Mouse (Mus musculus) midbrain, postnatal 0 days (tissue): ENCODE measurements around the gene Psmd14. TPM values are rescaled to one million over a fixed set of nuclear protein-coding genes. Genes with fewer than 3 reads are reported as not detected.

Source experiments
- ATAC-seq: fragments of 200-750 bp; cut with Nextera tagmentation; 2 replicates; pipeline ENCODE4 v1.8.0; 2017; ENCODE audit warnings: moderate number of reproducible peaks, mild to moderate bottlenecking, moderate TSS enrichment, moderate library complexity; ENCODE audit not compliant: low FRiP score
- DNase-seq: peaks from one replicate; pipeline ENCODE4 v3.0.0-alpha.2; 2015; ENCODE audit warnings: low spot score
- H3K27ac ChIP-seq: fragments of 300-500 bp; sonication (generic); 2 replicates; pipeline ENCODE4 v1.5.1; 2014; ENCODE audit warnings: low read depth, mild to moderate bottlenecking, low read length, mixed read lengths
- H3K27me3 ChIP-seq: fragments of 300-500 bp; sonication (generic); 2 replicates; pipeline ENCODE4 v1.6.1; 2014; ENCODE audit warnings: low read length, control low read depth, mixed read lengths; ENCODE audit not compliant: insufficient read depth
- H3K36me3 ChIP-seq: fragments of 300-500 bp; sonication (generic); 2 replicates; pipeline ENCODE4 v1.6.1; 2014; ENCODE audit warnings: low read length, control low read depth, mixed read lengths; ENCODE audit not compliant: insufficient read depth
- H3K4me1 ChIP-seq: fragments of 300-500 bp; sonication (generic); 2 replicates; pipeline ENCODE4 v1.6.1; 2014; ENCODE audit warnings: mild to moderate bottlenecking, control low read depth, antibody characterized with exemption, low read length, mixed read lengths; ENCODE audit not compliant: insufficient read depth
- H3K4me2 ChIP-seq: fragments of 300-500 bp; sonication (generic); 2 replicates; pipeline ENCODE4 v1.6.1; 2014; ENCODE audit warnings: low read depth, mild to moderate bottlenecking, low read length, mixed read lengths; ENCODE audit not compliant: poor library complexity, severe bottlenecking
- H3K4me3 ChIP-seq: fragments of 300-500 bp; sonication (generic); 2 replicates; pipeline ENCODE4 v1.5.1; 2014; ENCODE audit warnings: low read depth, mild to moderate bottlenecking, low read length, moderate library complexity
- H3K9ac ChIP-seq: fragments of 300-500 bp; sonication (generic); replicated peaks from 2 replicates; pipeline ENCODE4 v1.6.1; 2014; ENCODE audit warnings: mild to moderate bottlenecking, low read length, moderate library complexity, mixed read lengths; ENCODE audit not compliant: poor library complexity, severe bottlenecking
- H3K9me3 ChIP-seq: fragments of 300-500 bp; sonication (generic); 2 replicates; pipeline ENCODE4 v1.6.1; 2016; ENCODE audit warnings: low read length, control low read depth
- CTCF ChIP-seq: IDR thresholded peaks from 2 replicates; pipeline ENCODE4 v1.5.1; 2016; ENCODE audit warnings: antibody characterized with exemption, mild to moderate bottlenecking
- WGBS: fragments of 180-500 bp; shearing (Covaris S2); extraction: QIAGEN DNeasy Blood & Tissue Kit; methylation state at CpG from one replicate; pipeline ENCODE4 v1.1.7; 2014; 5-methylcytosine and 5-hydroxymethylcytosine counted together
- polyA plus RNA-seq: library from polyadenylated mRNA; unstranded; fragments of >200 nt; fragmentation: Nextera tagmentation; extraction: Ambion mirVana; gene quantifications from 2 replicates; pipeline ENCODE4 v1.2.1, GENCODE M21; 2015
- total RNA-seq: library from RNA; depleted of rRNA; stranded (reverse); fragments of >200 nt; gene quantifications from 2 replicates; pipeline ENCODE4 v1.2.3, GENCODE M21; 2014

Psmd14 gene
- total and polyA plus RNA-seq, 2 experiments from 2014 or later, result 87.4 to 197 TPM

DNA sequence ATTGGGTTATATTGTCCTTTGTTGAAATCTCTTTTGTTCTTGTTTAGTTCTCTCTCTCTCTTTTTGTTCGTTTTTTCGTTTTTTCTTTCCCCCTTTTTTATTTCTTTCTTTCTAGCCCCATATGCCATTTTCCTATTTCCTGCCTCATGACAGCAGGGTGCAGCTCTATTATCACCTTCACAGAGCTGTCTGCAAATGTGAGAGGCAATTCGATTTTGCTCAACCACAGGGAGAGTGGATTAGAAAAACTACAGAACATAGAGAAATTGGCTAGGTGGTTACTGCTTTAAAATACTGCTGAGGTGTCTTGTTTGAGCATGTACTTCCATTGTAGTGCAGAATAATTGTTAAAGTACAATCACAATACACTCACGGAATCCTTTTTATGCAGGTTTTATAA, 54.0 kb downstream of the Psmd14 start:
- ATAC-seq, result no peak
- Histone ChIP-seq H3K4me1 (no peaks in the 10 kb centered on the region), H3K4me2 (no peak overlapping the region), H3K9me3 (no peaks in the 10 kb centered on the region), H3K27ac (no peak overlapping the region), H3K36me3 (no peaks in the 10 kb centered on the region), H3K27me3 (no peaks in the 10 kb centered on the region), H3K9ac (no peak overlapping the region), H3K4me3 (no peak overlapping the region)
- no peak for DNase-seq
- no peak for TF ChIP-seq CTCF
- 53% methylated on average over 4 of the region's 4 CpGs for WGBS

DNA sequence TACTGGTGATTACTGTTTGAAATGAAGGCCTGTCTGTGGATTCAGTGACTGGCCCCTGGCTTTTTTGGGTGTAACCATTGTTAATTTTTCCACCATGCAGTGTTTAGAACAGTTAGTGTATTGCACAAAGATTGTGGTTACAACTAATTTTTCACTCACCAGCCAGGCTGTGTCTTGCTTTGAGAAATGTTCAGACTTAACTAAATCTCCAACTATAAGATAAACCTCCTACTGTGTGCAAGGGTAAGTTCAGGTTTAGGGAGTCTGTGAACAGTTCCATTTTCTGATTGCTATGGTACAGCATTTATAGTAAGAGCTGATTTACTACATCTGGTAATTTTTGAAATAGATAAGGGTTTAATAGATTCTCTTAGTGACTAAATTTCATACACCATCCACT, 69.3 kb downstream of the Psmd14 start:
- no peak overlapping the region for H3K4me2 ChIP-seq
- H3K9me3 ChIP-seq, result no peaks in the 10 kb centered on the region
- H3K4me1 ChIP-seq, result no peaks in the 10 kb centered on the region
- H3K4me3 ChIP-seq, result no peak overlapping the region
- TF ChIP-seq CTCF, result no peak
- no peak overlapping the region for H3K9ac ChIP-seq
- ATAC-seq (no peak), DNase-seq (no peak)
- H3K27ac ChIP-seq, result no peak overlapping the region
- peaks cover 8% of the 10 kb centered on the region; the same call in 1 of the 2 replicates for H3K36me3 ChIP-seq
- no peaks in the 10 kb centered on the region for H3K27me3 ChIP-seq

DNA sequence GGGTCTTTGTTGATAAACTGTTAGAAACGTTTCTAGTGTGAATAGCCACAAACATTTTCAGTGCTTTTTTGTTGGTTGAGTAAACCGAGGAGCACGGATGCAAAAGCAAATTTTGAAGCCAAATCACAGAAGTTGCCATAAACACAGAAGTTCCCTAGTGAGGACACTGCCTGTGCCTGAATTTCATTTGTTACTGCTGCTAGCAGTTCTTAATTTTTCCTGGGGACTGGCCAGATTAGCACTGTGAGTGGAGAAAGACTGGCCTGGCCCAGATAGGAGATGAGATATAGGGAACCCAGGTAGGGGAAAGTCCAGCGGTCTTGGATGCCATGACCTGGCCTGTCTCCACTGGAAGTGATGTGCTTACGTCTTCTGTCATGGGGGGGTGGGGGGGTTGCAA, 83.5 kb downstream of the Psmd14 start:
- no peak overlapping the region for H3K9ac ChIP-seq
- no peak overlapping the region for H3K4me2 ChIP-seq
- 75% methylated on average over 5 of the region's 5 CpGs for WGBS
- H3K36me3 ChIP-seq, result 0 out of 2 replicates have a peak, but pooled peaks cover under 1% of the 10 kb centered on the region
- H3K4me3 ChIP-seq, result no peak overlapping the region
- H3K9me3 ChIP-seq, result no peaks in the 10 kb centered on the region
- no peak for TF ChIP-seq CTCF
- H3K27ac ChIP-seq, result no peak overlapping the region
- no peak for ATAC-seq
- no peak for DNase-seq
- no peaks in the 10 kb centered on the region for H3K27me3 ChIP-seq
- H3K4me1 ChIP-seq, result no peaks in the 10 kb centered on the region

DNA sequence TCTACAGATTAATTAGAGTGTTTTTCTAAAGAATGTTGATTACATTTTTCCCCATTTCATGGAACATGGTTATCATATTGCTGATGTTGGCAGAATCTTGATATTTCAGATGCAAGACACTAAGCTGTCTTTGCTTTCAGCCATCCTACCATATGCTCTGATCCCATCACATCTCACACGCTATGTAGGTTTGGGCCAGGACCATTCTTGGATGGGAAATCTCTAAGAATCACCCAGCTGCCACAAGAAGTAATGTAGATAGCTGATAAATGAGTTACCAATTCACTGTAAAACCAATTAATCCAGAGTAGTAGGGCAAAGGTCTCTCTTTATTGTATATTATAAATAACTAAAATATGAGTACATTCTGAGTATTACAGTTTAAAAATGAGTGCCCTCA, 86.6 kb downstream of the Psmd14 start:
- no peak for TF ChIP-seq CTCF
- H3K9me3 ChIP-seq, result no peaks in the 10 kb centered on the region
- DNase-seq (no peak), ATAC-seq (no peak)
- no peak overlapping the region for H3K4me2 ChIP-seq
- H3K4me3 ChIP-seq, result no peak overlapping the region
- H3K27me3 ChIP-seq, result peaks cover 14% of the 10 kb centered on the region
- 0 out of 2 replicates have a peak, but pooled peaks cover 4% of the 10 kb centered on the region for H3K36me3 ChIP-seq
- H3K27ac ChIP-seq, result no peak overlapping the region
- 100% methylated on average over 1 of the region's 1 CpGs for WGBS
- no peaks in the 10 kb centered on the region for H3K4me1 ChIP-seq
- no peak overlapping the region for H3K9ac ChIP-seq

DNA sequence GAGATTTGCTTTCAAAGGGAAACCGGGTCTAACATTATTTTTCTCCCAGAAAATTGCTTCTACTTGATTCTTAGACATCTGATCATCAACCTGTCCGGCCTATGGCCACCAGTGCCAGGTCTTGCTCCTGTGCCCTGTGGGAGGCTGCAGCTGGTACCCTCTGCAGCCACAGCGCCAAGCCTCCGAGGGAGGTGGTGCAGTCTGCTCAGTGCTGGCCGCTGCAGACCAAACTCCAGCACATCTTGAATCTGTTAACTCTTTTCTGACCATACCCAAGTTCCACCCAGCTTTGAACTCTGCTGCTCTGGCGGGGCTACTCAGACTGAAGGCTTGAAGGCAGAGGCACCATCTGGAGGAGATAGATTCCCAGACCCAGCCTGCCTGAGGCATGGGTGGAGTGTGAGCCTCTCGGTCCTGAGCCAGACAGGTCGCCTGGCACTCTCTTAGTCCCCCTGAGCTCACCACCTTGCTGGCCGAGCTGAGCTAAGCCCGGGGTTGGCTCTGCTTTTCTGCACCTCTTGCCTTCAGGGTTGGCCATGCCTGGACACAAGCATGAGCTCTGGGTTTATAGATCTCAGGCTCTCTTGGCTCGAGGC, 91.3 kb downstream of the Psmd14 start, which contains the start of gene Tbr1:
Tbr1 (plus strand) TSS at position 275 of the 596 bp plus-strand sequence.
- TF ChIP-seq CTCF, result no peak
- WGBS, result 17% methylated on average over 11 of the region's 11 CpGs
- Histone ChIP-seq H3K27me3 (peaks cover 31% of the 10 kb centered on the region), H3K36me3 (0 out of 2 replicates have a peak, but pooled peaks cover 4% of the 10 kb centered on the region), H3K9me3 (no peaks in the 10 kb centered on the region), H3K4me3 (no peak within 1 kb of the TSS), H3K9ac (no peak within 1 kb of the TSS), H3K4me2 (no peak within 1 kb of the TSS), H3K4me1 (no peaks in the 10 kb centered on the region), H3K27ac (no peak within 1 kb of the TSS)
- no peak for DNase-seq
- ATAC-seq, result no peak

DNA sequence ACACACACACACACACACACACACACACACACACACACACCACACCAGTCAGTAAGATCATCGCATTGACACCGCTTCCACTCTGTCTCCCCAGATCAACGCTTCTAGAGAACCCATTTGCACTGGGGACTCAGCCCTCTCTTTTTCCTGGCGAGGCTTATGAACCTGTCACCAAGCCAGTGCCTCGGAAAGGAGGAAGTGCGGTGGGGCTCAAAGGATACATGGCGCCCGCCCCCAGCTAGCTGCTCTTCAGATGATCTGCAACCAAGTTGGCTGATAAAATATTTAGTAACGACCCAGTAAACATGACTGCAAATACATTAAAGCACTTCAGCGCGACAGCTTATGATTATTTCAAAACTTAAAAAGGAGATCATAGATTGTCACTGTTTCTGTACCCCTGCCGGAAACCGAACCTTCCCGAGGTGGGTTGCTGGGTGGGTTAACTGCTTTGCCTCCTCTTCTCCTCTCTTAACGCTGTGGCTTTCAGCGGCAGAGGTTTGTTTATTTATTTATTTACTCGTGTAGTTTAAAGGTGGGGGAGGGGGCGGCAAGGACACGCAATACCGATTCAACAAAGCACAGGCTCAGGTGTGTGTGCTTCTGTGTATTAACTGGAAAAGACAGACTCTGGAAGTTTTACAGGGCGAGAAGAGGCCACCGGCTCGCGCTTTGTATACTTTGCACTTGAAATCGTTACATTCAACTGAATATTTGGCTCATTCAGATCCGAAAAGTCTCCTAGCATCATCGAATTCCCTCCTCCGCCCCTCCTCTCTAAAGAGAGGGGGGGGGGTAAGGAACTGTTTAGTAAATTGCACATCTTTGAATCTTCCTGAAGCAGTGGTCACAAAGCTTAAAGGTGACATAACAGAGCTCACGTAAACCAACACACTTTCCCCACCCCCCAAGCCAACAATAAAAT, 92.2 kb downstream of the Psmd14 start:
- Histone ChIP-seq H3K27ac (no peak overlapping the region), H3K4me2 (no peak overlapping the region), H3K9ac (no peak overlapping the region), H3K9me3 (no peaks in the 10 kb centered on the region), H3K36me3 (0 out of 2 replicates have a peak, but pooled peaks cover 4% of the 10 kb centered on the region), H3K27me3 (peaks cover 32% of the 10 kb centered on the region), H3K4me3 (no peak overlapping the region), H3K4me1 (no peaks in the 10 kb centered on the region)
- no peak for TF ChIP-seq CTCF
- ATAC-seq, result no peak
- 5% methylated on average over 29 of the region's 29 CpGs for WGBS
- no peak for DNase-seq
